Mouse (Mus musculus) G1E (cell line): ENCODE data around the gene Rab3gap1.

Experiments used
- CTCF ChIP-seq: IDR thresholded peaks from 2 replicates; pipeline ENCODE4 v1.5.1; 2012; ENCODE audit warnings: low read depth, low read length, inconsistent platforms, mixed read lengths
- GATA1 ChIP-seq: IDR thresholded peaks from 2 replicates; pipeline ENCODE4 v1.6.1; 2012; ENCODE audit warnings: borderline replicate concordance, low read length, inconsistent platforms, mixed read lengths
- GATA2 ChIP-seq: IDR thresholded peaks from 2 replicates; pipeline ENCODE4 v1.6.1; 2012; ENCODE audit warnings: low read depth, low read length, inconsistent platforms, borderline replicate concordance
- POLR2AphosphoS5 ChIP-seq: IDR thresholded peaks from 2 replicates; pipeline ENCODE4 v1.6.1; 2012; ENCODE audit warnings: low read depth, low read length, inconsistent platforms; ENCODE audit not compliant: insufficient replicate concordance
- TAL1 ChIP-seq: conservative IDR thresholded peaks from 2 replicates; pipeline ENCODE4 v1.6.1; 2012; ENCODE audit warnings: low read depth, low read length, inconsistent platforms, mixed read lengths

DNA sequence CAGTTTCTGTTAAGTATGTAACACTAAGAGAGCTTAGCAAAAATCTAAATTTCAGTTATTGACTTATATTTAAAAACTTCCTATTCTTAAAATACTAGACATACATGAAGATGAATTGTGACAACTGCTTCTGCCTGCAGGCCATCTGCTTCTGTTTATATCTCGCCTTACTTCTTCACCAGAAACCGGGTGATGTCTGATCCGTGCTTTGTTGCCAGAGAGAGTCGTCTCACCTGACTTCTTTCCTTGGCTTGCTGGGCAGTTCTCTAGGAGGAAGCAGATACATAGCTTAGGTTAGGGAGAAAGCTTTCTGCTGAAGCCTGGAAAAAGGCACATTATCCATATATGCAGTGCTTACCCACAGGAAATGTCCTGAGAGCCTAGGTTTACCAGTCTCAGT, 86.2 kb downstream of the Rab3gap1 start:
- no peak for TF ChIP-seq CTCF
- no peak for TF ChIP-seq GATA1
- TF ChIP-seq TAL1: no peak
- no peak for TF ChIP-seq POLR2AphosphoS5
- TF ChIP-seq GATA2: no peak
